Mouse (Mus musculus): Measurements from ENCODE around the gene Kdm2a. TPM values are rescaled to one million over a fixed set of nuclear protein-coding genes. Genes with fewer than 3 reads are reported as not detected.
A peak's percentile ranks its signal among the peaks of the same experiment; 100 is the strongest.
"Not testable (repeated sequence)": the region's sequence is repeated elsewhere in the genome, so short reads cannot be mapped to it uniquely, and the experiment has no call there.

The Kdm2a gene
- polyA plus RNA-seq, 1 experiment, result 74.3 TPM

DNA sequence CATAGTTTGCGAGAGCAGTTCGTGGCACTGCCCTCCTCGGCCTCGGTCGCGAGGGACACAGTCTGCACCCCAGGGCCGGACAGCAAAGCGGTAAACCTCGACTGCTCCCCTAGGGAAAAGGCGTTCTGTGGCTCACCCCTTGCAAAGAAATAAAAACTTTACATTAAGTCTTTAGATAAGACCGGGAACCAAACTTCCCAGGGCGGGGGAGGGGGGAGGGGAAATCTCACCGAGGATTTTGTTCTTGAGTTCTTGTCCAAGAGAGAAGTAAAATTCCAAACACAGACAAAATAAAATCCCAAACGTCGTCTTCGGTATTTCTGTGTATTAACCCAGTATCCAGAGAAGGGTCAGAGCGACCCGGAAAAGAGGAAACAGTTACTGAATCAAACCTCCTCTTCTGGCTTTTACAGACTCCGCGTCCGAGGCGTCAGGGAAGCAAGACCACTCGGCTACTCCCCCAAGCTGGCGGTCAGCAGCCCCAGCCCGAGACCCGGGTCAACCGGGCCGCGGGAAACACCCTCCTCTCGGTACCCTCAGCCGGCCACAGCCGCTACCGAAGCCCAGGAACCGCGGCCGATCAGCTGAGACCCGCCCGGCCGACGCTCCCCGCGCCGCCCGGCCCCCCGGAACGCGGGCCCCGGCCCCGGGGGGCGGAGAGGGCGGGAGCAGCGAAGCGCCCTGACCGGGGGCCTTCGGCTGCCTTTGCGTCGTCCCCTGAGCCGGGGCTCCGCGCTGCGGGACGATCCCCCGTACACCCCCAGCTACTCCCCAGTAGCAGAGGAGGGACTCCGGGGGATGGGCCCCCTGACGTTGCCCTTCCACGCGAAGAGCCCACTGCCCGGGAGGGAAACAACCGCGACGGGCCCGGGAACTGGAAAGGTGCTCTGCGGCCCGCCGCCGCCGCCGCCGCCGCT, 1.7 kb downstream of the Kdm2a start:
- peak; percentile 42 for DNase-seq
- Histone ChIP-seq H3K27me3 (replicated peaks; ENCODE audit: control insufficient read depth, insufficient read depth, low read length) (no peaks in the 10 kb centered on the region), H3K36me3 (ENCODE audit: control insufficient read depth, insufficient read depth, low read length) (peaks cover 2% of the 10 kb centered on the region; the same call in 1 of the 2 replicates), H3K4me3 (ENCODE audit: insufficient read depth, low read depth, low read length) (peak overlapping the region; percentile 84), H3K27ac (ENCODE audit: insufficient read depth, low read depth, low read length) (peak overlapping the region; percentile 86), H3K4me1 (ENCODE audit: control insufficient read depth, insufficient read depth, low read length) (peaks cover 4% of the 10 kb centered on the region; the same call in 1 of the 2 replicates)
- TF ChIP-seq CTCF (conservative IDR thresholded peaks at IDR 0.05; ENCODE audit: insufficient read depth, insufficient read length, low read depth, low read length), result no peak
- no peak for TF ChIP-seq POLR2A (IDR thresholded peaks at IDR 0.05; ENCODE audit: low read depth, low read length)
- under 1% methylated on average over 77 of the region's 80 CpGs for WGBS

DNA sequence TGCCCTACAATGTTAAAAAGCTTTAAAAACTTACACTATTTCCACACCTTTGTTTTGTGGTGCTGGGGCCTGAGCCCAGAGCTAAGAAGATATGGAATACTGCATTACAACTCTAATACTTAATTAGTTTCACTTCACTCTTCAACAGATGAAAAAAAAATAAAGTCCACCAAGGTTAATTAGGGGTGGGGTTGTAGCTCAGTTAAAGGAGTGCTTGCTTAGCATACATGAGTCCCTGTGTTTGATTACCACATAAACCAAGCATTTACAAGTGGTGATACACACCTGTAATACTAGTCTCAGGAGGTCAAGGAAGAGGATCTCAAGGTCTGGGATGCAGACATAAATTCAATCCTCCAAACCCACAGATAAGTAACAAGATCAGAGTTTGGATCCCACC, 10.8 kb downstream of the Kdm2a start:
- Histone ChIP-seq H3K36me3 (ENCODE audit: control insufficient read depth, insufficient read depth, low read length) (no peaks in the 10 kb centered on the region; the same call in none of the 2 replicates), H3K4me1 (ENCODE audit: control insufficient read depth, insufficient read depth, low read length) (peaks cover 3% of the 10 kb centered on the region; the same call in 1 of the 2 replicates), H3K27ac (ENCODE audit: insufficient read depth, low read depth, low read length) (no peak overlapping the region), H3K4me3 (ENCODE audit: insufficient read depth, low read depth, low read length) (no peak overlapping the region), H3K27me3 (replicated peaks; ENCODE audit: control insufficient read depth, insufficient read depth, low read length) (no peaks in the 10 kb centered on the region)
- TF ChIP-seq CTCF (conservative IDR thresholded peaks at IDR 0.05; ENCODE audit: insufficient read depth, insufficient read length, low read depth, low read length), result no peak
- DNase-seq, result no peak

DNA sequence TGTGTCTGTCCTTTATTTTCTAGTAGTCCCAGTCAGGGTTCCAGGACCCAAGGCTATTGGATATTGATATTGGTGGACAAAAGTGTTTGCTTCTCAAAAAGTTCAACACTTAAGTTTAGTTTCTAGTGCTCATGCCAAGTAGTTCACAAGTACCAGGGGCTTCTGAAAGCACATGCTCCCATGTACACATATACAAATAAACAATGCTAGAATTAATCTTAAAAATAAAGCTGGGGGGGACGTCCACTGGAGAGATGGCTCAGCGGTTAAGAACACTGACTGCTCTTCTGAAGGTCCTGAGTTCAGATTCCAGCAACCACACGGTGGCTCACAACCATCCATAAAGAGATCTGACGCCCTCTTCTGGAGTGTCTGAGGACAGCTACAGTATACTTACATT, 13.1 kb downstream of the Kdm2a start:
- H3K4me3 ChIP-seq (ENCODE audit: insufficient read depth, low read depth, low read length), result no peak overlapping the region
- no peaks in the 10 kb centered on the region for H3K27me3 ChIP-seq (replicated peaks; ENCODE audit: control insufficient read depth, insufficient read depth, low read length)
- TF ChIP-seq CTCF (conservative IDR thresholded peaks at IDR 0.05; ENCODE audit: insufficient read depth, insufficient read length, low read depth, low read length) (no peak), POLR2A (IDR thresholded peaks at IDR 0.05; ENCODE audit: low read depth, low read length) (no peak)
- H3K4me1 ChIP-seq (ENCODE audit: control insufficient read depth, insufficient read depth, low read length), result peaks cover 3% of the 10 kb centered on the region; the same call in 1 of the 2 replicates
- 69% methylated on average over 4 of the region's 4 CpGs for WGBS
- H3K27ac ChIP-seq (ENCODE audit: insufficient read depth, low read depth, low read length), result no peak overlapping the region
- no peaks in the 10 kb centered on the region; the same call in none of the 2 replicates for H3K36me3 ChIP-seq (ENCODE audit: control insufficient read depth, insufficient read depth, low read length)
- DNase-seq, result no peak

DNA sequence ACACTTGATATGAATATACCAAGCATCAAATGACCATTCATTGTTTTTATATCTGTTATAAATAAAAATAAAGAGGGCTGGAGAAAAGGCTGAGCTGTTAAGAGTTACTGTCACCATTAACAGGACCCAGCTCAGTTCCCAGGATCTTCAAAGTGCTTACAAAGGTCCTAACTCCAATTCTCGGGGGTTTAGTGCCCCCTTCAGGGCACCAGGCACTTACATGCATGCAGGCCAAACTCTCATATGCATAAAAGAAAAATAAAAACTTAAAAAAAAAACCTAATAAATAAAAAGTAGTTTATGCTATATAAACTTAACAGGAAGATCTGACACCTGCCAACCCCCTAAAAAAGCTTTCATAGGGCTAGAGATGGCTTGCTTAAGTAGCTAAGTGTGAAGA, 13.8 kb downstream of the Kdm2a start:
- WGBS, result 21% methylated on average over 1 of the region's 1 CpGs
- Histone ChIP-seq H3K27ac (ENCODE audit: insufficient read depth, low read depth, low read length) (no peak overlapping the region), H3K36me3 (ENCODE audit: control insufficient read depth, insufficient read depth, low read length) (no peaks in the 10 kb centered on the region; the same call in 1 of the 2 replicates), H3K4me1 (ENCODE audit: control insufficient read depth, insufficient read depth, low read length) (peaks cover 3% of the 10 kb centered on the region; the same call in 1 of the 2 replicates), H3K27me3 (replicated peaks; ENCODE audit: control insufficient read depth, insufficient read depth, low read length) (no peaks in the 10 kb centered on the region), H3K4me3 (ENCODE audit: insufficient read depth, low read depth, low read length) (no peak overlapping the region)
- 0 out of 2 replicates have a peak, but pooled peaks have one; percentile 26 for TF ChIP-seq CTCF (conservative IDR thresholded peaks at IDR 0.05; ENCODE audit: insufficient read depth, insufficient read length, low read depth, low read length)
- TF ChIP-seq POLR2A (IDR thresholded peaks at IDR 0.05; ENCODE audit: low read depth, low read length), result no peak
- no peak for DNase-seq

DNA sequence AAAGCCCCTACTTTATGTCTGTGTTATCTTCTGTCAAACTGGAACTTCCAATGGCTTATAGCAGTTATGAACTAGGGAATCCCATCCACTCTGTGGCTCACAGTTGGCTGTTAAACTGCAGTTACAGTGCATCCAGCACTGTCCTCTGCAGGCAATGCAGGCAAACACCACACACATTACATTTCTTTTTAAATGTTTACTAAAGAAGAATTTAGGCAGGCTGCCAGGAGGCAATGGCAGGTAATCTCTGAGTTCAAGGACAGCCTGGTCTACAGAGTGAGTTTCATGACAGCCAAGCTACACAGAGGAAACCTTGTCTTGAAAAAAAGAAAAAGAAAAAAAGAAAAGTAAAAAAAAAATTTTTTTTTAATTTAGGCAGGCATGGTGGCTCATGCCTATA, 14.8 kb downstream of the Kdm2a start:
- peak; percentile 10 for DNase-seq
- Histone ChIP-seq H3K27ac (ENCODE audit: insufficient read depth, low read depth, low read length) (no peak overlapping the region), H3K36me3 (ENCODE audit: control insufficient read depth, insufficient read depth, low read length) (no peaks in the 10 kb centered on the region; the same call in 1 of the 2 replicates), H3K27me3 (replicated peaks; ENCODE audit: control insufficient read depth, insufficient read depth, low read length) (no peaks in the 10 kb centered on the region), H3K4me3 (ENCODE audit: insufficient read depth, low read depth, low read length) (no peak overlapping the region), H3K4me1 (ENCODE audit: control insufficient read depth, insufficient read depth, low read length) (peaks cover 3% of the 10 kb centered on the region; the same call in 1 of the 2 replicates)
- TF ChIP-seq CTCF (conservative IDR thresholded peaks at IDR 0.05; ENCODE audit: insufficient read depth, insufficient read length, low read depth, low read length), result no peak
- no peak for TF ChIP-seq POLR2A (IDR thresholded peaks at IDR 0.05; ENCODE audit: low read depth, low read length)

DNA sequence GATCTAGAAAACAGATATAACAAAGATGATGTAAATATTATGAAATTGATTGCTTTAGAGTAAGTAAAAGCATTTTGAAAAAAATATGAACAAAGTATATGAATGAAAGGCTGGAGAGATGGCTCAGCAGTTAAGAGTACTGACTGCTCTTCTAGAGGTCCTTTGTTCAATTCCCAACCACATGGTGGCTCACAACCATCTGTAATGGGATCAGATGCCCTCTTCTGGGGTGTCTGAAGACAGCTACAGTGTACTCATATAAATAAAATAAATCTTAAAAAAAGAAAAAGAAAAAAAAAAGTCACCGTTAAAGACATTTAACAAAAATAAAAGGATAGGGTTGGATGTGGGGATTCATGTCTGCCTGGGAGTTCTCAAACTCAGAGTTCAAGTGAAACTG, 15.8 kb downstream of the Kdm2a start:
- not testable (repeated sequence) for H3K36me3 ChIP-seq (ENCODE audit: control insufficient read depth, insufficient read depth, low read length); DNase-seq; H3K27ac ChIP-seq (ENCODE audit: insufficient read depth, low read depth, low read length); H3K4me1 ChIP-seq (ENCODE audit: control insufficient read depth, insufficient read depth, low read length); H3K27me3 ChIP-seq (replicated peaks; ENCODE audit: control insufficient read depth, insufficient read depth, low read length); H3K4me3 ChIP-seq (ENCODE audit: insufficient read depth, low read depth, low read length)
- WGBS, result 43% methylated on average over 1 of the region's 1 CpGs

DNA sequence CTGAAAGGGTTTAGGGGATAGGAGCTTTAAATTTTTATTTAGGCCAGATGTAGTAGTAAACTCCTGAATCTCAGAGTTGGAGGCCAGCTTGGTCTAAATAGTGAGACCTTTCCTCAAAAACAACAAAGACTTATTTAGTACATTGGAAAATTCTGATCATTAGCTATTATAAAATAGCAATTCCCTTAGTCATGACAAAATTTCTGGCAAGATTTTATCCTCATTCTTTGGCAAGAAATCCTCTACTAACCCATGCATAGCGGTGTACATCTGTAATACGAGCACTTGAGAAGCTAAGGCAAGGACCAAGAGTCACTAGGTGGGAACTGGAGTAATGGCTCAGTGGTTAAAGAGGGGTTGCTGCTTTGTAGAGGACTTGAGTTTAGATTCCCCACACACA, 27.4 kb downstream of the Kdm2a start:
- no peaks in the 10 kb centered on the region for H3K27me3 ChIP-seq (replicated peaks; ENCODE audit: control insufficient read depth, insufficient read depth, low read length)
- no peaks in the 10 kb centered on the region; the same call in 1 of the 2 replicates for H3K4me1 ChIP-seq (ENCODE audit: control insufficient read depth, insufficient read depth, low read length)
- H3K27ac ChIP-seq (ENCODE audit: insufficient read depth, low read depth, low read length), result no peak overlapping the region; the same call in 1 of the 2 replicates
- TF ChIP-seq POLR2A (IDR thresholded peaks at IDR 0.05; ENCODE audit: low read depth, low read length) (no peak), CTCF (conservative IDR thresholded peaks at IDR 0.05; ENCODE audit: insufficient read depth, insufficient read length, low read depth, low read length) (no peak)
- H3K36me3 ChIP-seq (ENCODE audit: control insufficient read depth, insufficient read depth, low read length), result no peaks in the 10 kb centered on the region; the same call in 1 of the 2 replicates
- 29% methylated on average over 2 of the region's 2 CpGs for WGBS
- H3K4me3 ChIP-seq (ENCODE audit: insufficient read depth, low read depth, low read length), result no peak overlapping the region
- DNase-seq, result no peak

Measured in kidney, adult 2 months (tissue).